Mouse (Mus musculus) lung, postnatal 0 days (tissue): ENCODE measurements around the gene Mindy4b-ps.

Experiments used
- CTCF ChIP-seq: IDR thresholded peaks from 2 replicates; pipeline ENCODE4 v1.5.1; 2016; ENCODE audit warnings: antibody characterized with exemption, mild to moderate bottlenecking
- EP300 ChIP-seq: IDR thresholded peaks from 2 replicates; pipeline ENCODE4 v1.6.1; 2016; ENCODE audit warnings: antibody characterized with exemption, mild to moderate bottlenecking, control low read depth

- TF ChIP-seq CTCF (no peak), EP300 (no peak)
These were observed 23.9 kb downstream of the Mindy4b-ps start for GRCm38 (mm10) chr3:58798245-58798644.
